Mouse (Mus musculus): ENCODE results near the gene Rdh16f1. TPM values are rescaled to one million over a fixed set of nuclear protein-coding genes. Genes with fewer than 3 reads are reported as not detected.

Gene Rdh16f1
- polyA plus RNA-seq (2012; ENCODE audit: low replicate concordance): not detected in 2 replicates

GRCm38 (mm10) chr10:127759181-127760110 is at the start of gene Rdh16f1, which contains the start of gene Rdh1:
Rdh16f1 (plus strand) TSS chr10:127759787.
Rdh1 (plus strand) TSS chr10:127759721.

GRCm38 (mm10) chr10:127724178-127724577 is 35.4 kb upstream of the Rdh16f1 start, which contains the start of gene Tac2:
Tac2 (plus strand) TSS chr10:127724478.

GRCm38 (mm10) chr10:127739083-127739660 is 20.4 kb upstream of the Rdh16f1 start, which contains the start of gene Zbtb39:
Zbtb39 (plus strand) TSS chr10:127739538.

GRCm38 (mm10) chr10:127751548-127751947 is 8.0 kb upstream of the Rdh16f1 start, which contains the start of gene Gpr182:
Gpr182 (minus strand) TSS chr10:127751732.

GRCm38 (mm10) chr10:127776011-127776410 is 16.4 kb downstream of the Rdh16f1 start, which contains the start of gene Rdh9:
Rdh9 (plus strand) TSS chr10:127776386.

GRCm38 (mm10) chr10:127800891-127801290 is 41.3 kb downstream of the Rdh16f1 start, which contains the start of gene Rdh16:
Rdh16 (plus strand) TSS chr10:127801152.

Other genes with a start within 250 kb of the Rdh16f1 start
- gene Ndufa4l2, start 244.8 kb upstream of the Rdh16f1 start, polyA plus RNA-seq (2012; ENCODE audit: low replicate concordance): 3.2 and 4.0 TPM in 2 replicates
- 339 and 390 TPM in 2 replicates for gene Shmt2, start 237.3 kb upstream of the Rdh16f1 start, polyA plus RNA-seq (2012; ENCODE audit: low replicate concordance)
- not detected in 2 replicates for gene Nxph4, start 225.2 kb upstream of the Rdh16f1 start, polyA plus RNA-seq (2012; ENCODE audit: low replicate concordance)
- gene Lrp1, start 138.6 kb upstream of the Rdh16f1 start, polyA plus RNA-seq (2012; ENCODE audit: low replicate concordance): 73.7 and 96.9 TPM in 2 replicates
- gene Stat6, start 116.8 kb upstream of the Rdh16f1 start, polyA plus RNA-seq (2012; ENCODE audit: low replicate concordance): 9.7 and 120 TPM in 2 replicates
- gene Nemp1, start 92.9 kb upstream of the Rdh16f1 start, polyA plus RNA-seq (2012; ENCODE audit: low replicate concordance): 3.4 and 6.8 TPM in 2 replicates
- 56.8 and 64.3 TPM in 2 replicates for gene Nab2, start 91.2 kb upstream of the Rdh16f1 start, polyA plus RNA-seq (2012; ENCODE audit: low replicate concordance)
- gene Myo1a, start 54.6 kb upstream of the Rdh16f1 start, polyA plus RNA-seq (2012; ENCODE audit: low replicate concordance): 0.12 and 0.22 TPM in 2 replicates
- gene Tac2, start 35.3 kb upstream of the Rdh16f1 start, polyA plus RNA-seq (2012; ENCODE audit: low replicate concordance): 0.77 and 2.2 TPM in 2 replicates
- 1.2 and 2.7 TPM in 2 replicates for gene Zbtb39, start 20.2 kb upstream of the Rdh16f1 start, polyA plus RNA-seq (2012; ENCODE audit: low replicate concordance)
- 0.93 and 12.9 TPM in 2 replicates for gene Gpr182, start 8.1 kb upstream of the Rdh16f1 start, polyA plus RNA-seq (2012; ENCODE audit: low replicate concordance)
- 0.07 TPM in 1 of 2 replicates, not detected in the other for gene Rdh1, start 66 bp upstream of the Rdh16f1 start, polyA plus RNA-seq (2012; ENCODE audit: low replicate concordance)
- not detected in 2 replicates for gene Rdh9, start 16.6 kb downstream of the Rdh16f1 start, polyA plus RNA-seq (2012; ENCODE audit: low replicate concordance)
- 0.14 TPM in 1 of 2 replicates, not detected in the other for gene Rdh16, start 41.4 kb downstream of the Rdh16f1 start, polyA plus RNA-seq (2012; ENCODE audit: low replicate concordance)
- gene Rdh19, start 90.1 kb downstream of the Rdh16f1 start, polyA plus RNA-seq (2012; ENCODE audit: low replicate concordance): not detected in 2 replicates
- not detected in 2 replicates for gene Rdh16f2, start 106.7 kb downstream of the Rdh16f1 start, polyA plus RNA-seq (2012; ENCODE audit: low replicate concordance)
- not detected in 2 replicates for gene Rdh7, start 129.0 kb downstream of the Rdh16f1 start, polyA plus RNA-seq (2012; ENCODE audit: low replicate concordance)
- gene Sdr9c7, start 138.7 kb downstream of the Rdh16f1 start, polyA plus RNA-seq (2012; ENCODE audit: low replicate concordance): 0.21 TPM in 1 of 2 replicates, not detected in the other
- not detected in 2 replicates for gene Hsd17b6, start 247.8 kb downstream of the Rdh16f1 start, polyA plus RNA-seq (2012; ENCODE audit: low replicate concordance)